Mouse (Mus musculus) cerebellum, adult 11-12 months (tissue): Measurements from ENCODE around the gene Spc24.

Experiments
- DNase-seq: peaks from one replicate; pipeline ENCODE4 v3.0.0; 2022

Spc24 gene

GRCm38 (mm10) chr9:21748033-21748432, 12.1 kb downstream of the Spc24 start:
- peak; percentile 99 for DNase-seq

- peak; percentile 62 for DNase-seq
Measured at GRCm38 (mm10) chr9:21747238-21747774, 12.8 kb downstream of the Spc24 start.

GRCm38 (mm10) chr9:21741514-21741913, 18.6 kb downstream of the Spc24 start:
- no peak for DNase-seq

DNA sequence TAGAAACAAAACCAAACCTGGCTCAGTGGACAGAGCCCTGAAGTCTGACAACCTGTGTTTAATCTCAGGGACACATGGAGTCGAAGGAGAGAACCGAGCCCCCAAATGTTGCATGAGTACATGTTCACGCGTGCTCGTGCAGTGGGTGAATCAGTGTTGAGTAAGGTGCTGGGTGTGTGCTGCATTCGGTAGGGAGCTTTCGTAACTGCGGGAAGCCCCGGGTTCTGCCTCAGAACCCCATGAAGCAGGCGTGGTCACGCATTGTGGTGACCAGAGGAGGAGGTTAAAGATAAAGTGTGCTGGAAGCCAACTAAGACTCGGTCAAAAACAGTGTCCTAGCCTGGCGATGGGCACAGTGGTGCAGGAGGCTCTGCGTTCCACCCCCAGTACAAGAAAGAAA, 19.7 kb downstream of the Spc24 start:
- DNase-seq, result no peak

GRCm38 (mm10) chr9:21738776-21739175, 21.3 kb downstream of the Spc24 start:
- DNase-seq, result no peak

GRCm38 (mm10) chr9:21737188-21737587, 22.9 kb downstream of the Spc24 start:
- no peak for DNase-seq

GRCm38 (mm10) chr9:21736580-21736979, 23.5 kb downstream of the Spc24 start:
- DNase-seq, result no peak

DNA sequence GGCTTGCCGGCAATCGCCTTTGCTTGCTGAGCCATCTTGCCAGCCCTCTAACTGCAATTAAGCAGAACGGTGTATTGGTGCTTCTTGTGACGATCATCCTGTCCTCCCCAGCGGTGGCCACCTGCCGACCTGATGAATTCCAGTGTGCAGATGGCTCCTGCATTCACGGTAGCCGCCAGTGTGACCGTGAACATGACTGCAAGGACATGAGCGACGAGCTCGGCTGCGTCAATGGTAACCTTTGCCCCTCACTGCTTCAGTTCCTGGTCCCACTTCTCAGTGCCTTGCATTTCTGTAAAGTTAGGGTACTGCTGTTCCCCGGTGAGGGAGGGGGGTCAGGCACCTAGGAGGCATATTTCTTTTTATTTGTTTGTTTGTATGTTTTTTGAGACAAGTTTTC, 25.0 kb downstream of the Spc24 start:
- no peak for DNase-seq

DNA sequence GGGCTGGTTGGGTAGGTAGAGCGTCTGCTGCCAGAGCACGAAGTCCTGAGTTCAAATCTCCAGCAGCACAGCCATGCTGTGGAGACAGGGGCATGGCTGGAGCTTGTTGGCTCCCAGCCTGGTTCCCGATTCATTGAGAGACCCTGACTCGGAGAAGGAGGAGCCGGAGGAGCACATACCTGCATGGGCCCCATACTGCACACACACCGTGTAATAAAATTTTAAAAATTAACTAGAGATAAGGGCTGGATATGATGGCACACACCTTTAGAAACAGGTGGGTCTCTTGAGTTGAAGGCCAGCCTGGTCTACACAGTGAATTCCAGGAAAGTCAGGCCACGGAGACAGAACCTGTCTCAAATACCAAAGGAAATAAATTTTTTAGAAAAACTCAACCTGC, 26.1 kb downstream of the Spc24 start:
- DNase-seq, result no peak

GRCm38 (mm10) chr9:21733446-21733845, 26.7 kb downstream of the Spc24 start:
- no peak for DNase-seq

- no peak for DNase-seq
Measured at GRCm38 (mm10) chr9:21732288-21732687, 27.8 kb downstream of the Spc24 start.

- no peak for DNase-seq
Measured at GRCm38 (mm10) chr9:21729264-21729663, 30.8 kb downstream of the Spc24 start.

DNA sequence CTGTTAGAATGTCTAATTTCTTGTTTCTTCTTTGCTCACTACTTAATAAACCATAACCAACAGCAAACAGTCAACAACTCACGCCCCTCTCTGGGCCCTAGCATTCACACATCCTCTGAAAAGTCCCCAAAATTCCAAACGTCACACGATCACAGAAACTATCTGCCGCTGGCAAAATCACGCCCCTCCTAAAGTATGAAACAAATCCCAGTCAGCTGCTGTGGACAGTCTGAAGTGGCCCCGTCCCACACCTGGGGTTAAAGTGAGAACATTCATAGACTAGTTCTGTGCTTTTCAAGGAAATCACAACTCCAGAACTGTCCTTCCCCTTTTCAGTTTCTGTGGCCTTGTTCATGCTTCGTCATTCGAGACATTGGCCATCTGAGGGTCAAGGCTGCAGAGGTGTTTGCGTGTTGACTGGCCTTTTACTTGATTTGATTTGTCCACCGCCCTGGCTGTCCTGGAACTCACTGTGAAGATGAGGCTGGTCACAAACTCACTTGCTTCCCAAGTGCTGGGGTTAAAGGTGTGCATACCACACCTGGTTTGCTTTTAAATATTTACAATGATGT, 31.8 kb downstream of the Spc24 start:
- no peak for DNase-seq

DNA sequence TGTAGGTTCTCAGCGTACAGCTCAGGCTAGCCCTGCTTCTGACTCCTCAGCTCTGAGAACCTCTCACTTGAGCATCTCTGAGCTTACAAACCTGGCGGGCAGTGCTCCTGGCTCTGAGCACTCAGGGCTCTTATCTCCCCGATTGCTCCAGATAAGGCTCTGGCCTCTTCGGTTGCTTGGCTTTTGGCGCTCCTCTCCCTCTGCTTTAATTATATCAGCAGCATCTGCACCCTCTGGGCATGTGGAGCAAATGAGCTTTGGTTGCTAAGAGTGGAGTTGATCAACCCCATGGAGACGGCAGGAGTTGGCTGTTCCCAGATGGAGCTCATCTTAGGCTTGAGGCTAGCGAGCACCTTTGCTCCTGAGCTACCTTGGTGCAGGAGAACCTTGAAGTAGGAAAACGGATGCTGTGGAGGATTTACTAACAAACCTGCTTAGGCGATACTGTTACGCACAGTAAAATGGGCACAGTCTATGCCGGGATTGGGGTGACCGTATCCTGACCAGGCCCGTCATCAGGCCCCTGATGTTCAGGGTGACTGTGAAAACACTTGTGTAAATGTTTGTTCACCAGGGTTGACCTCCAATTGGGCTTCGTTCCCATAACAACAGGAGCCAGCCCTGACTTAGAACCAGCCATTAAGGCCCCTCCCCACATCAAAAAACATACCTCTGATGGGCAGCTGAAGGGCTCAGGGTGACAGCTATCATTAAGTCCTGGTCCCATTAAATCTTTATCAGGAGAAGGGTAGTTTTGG, 33.7 kb downstream of the Spc24 start:
- no peak for DNase-seq

DNA sequence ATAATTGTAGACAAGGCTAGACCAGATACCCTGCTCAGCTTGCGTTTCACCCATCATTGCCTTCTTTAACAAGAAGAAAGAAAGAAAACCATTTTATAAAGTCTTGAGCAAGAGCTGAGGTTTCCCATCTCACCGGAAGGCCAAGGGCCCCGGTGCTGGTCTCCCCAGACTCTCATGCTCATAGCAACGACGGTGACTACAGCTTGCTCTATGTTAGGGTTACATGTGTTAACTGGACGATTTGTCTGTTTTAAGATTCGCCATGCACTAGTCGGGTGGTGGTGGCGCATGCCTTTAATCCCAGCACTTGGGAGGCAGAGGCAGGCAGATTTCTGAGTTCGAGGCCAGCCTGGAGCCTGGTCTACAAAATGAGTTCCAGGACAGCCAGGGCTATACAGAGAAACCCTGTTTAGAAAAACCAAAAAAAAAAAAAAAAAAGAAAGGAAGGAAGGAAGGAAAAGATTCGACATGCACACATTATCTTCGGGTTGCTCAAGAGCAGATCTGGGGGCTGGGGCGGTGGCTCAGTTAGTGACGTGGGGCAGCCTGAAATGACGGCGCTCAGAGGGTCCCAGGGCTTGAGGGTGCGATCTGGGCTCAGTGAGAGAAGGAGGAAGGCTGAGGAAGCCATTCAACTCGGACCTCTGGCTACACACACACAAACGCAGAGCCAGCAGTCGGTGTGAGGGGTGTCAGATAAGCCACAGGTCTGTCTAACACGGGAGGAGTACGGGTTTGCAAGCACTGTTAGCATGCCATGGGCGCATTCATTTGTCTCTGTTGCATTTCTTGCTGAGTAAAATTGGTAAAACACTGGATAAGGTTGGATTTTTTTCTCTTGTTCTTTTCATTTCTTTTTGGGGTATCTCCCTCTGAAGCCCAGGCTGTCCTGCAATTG, 34.6 kb downstream of the Spc24 start:
- DNase-seq, result no peak

DNA sequence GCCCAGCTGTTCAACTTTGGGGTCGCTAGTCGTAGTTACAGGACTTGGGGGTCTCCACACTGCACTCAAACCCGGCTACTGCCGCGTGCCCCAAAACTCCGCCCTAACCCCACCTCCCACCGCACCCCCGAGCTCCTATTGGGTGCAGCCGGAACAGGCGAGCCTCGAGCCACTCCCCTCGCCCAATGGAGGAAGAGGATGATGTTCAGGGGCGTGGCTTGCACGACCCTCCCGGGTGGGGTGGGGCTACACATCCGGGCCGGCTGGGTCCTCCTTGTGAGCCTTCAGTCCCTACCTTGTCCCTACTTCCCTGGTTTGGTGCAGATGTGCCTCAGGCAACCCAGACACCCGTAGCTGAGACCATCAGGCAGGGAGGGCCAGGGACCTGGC, 36.0 kb downstream of the Spc24 start:
- DNase-seq, result peak; percentile 94

DNA sequence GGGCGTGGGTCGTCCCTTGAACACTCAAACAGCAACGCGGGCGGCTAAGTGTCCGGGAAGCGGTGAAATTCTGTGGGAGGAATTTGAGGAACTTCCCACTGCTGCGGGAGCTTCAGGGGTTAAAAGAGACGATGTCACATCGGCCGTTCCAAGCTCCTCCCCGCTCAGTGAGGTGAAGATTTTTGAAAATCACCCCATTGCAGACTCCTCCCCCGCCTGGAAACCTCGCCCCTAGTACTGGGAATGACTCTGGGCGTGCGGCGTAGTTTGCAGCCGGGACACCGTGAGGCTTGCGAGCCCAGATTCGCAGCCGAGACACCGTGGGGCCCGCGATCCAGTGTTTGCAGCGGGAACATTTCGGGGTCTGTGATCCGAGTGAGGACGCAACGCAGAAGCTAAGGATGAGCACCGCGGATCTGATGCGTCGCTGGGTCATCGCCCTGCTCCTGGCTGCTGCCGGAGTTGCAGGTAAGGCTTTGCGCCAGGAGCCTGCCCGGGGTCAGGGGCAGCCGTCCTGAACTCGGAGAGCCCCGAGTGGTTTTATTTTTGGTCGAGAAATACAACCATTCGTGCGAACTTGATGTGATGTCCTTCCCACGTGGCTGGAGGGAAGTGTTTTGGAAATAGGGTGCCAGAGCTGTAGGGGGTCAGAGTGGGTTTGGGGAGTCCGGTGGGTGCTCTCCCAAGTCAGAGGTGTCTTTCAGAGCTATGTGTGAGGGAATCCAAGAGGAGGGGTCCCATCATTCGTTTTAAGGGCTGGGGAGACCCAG, 36.5 kb downstream of the Spc24 start, which contains the start of gene Ldlr:
Gene Ldlr (plus strand): TSS at position 107 of the 770 bp plus-strand sequence.
- DNase-seq, result peak; percentile 83

GRCm38 (mm10) chr9:21721036-21721435, 39.1 kb downstream of the Spc24 start:
- no peak for DNase-seq

- DNase-seq, result no peak
Measured at GRCm38 (mm10) chr9:21717015-21717414, 43.1 kb downstream of the Spc24 start.

DNA sequence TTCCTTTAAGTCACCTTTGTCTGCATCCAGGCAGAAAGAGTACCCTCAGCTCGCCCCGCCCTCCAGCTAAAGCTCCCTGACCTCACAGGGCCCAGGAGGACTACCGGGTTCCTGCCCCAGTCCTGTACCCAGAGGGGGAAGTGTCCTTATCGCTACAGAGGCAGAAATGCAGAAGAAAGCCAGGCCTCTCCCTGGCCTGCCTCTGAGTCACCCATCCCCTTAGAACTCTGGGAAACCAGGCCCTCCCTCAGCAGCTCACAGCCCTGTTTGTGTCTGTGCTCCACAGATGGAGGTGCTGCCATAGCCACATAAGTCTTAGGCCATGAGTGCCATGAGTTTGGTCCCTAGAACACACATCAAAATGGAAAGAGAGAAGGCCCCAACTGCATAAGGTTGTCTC, 44.8 kb downstream of the Spc24 start:
- no peak for DNase-seq

- no peak for DNase-seq
Measured at GRCm38 (mm10) chr9:21709340-21709739, 50.8 kb downstream of the Spc24 start.

DNA sequence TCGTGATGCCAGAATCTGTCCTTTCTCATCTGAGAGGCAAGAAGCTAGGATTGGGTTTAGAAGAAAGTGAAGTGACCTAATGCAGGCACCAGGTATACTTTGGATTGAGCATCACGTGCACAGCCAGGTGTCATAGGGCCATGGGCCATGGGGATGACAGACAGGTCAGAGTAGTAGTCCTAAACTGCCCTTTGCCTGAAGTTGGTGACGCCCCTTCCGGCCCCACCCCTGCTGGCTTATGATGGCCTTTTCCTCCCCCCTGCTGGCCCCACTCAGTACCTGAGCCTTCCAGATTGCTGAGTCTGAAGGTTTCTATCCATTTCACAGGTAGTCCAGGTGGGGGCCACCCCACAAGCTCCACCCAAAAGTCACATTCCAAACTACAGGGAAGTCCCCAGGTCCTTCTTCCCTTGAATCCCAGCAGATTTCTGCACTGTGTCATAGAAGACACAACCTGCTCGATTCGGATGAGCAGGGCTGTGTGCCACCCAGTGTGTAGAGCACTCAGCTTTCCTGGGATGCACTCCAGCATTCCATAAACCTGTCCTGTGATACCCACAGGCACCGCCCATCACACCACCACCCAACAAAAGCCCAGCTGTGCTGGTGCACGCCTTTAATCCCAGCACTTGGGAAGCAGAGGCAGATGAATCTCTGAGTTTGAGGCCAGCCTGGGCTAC, 53.4 kb downstream of the Spc24 start:
- DNase-seq, result no peak
